Mouse (Mus musculus) adrenal gland, adult (tissue): ENCODE results near the gene Vwa7.
"Not testable (repeated sequence)": the region's sequence is repeated elsewhere in the genome, so short reads cannot be mapped to it uniquely, and the experiment has no call there.

Experiments
- DNase-seq, 2 experiments: peaks; one replicate each; pipeline ENCODE4 v3.0.0; 2022 to 2023; ENCODE audit warnings: low spot score in 1 of 2; ENCODE audit not compliant: inconsistent age in 2 of 2

Vwa7 gene

DNA sequence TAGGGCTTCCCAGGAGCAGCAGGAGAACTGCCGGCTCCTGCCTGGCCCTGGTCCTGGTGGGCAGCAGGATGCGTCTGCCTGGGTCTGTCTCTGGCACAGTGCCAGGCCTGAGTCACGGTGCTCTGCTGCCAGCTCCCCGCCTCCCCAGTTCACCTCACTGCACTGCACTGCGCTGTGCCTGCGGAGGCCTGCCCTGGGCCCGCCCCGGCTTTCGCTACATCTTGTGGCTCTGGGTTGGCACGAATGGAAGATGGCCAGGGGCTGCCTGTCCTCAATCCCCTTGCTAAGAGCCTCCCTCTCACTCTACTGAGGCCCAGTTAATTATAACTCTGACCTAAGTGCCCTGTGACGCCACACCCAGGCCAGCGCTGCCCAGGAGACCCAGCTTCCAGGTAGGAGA, at the start of gene Vwa7:
Vwa7 (plus strand) TSS at position 204 of the 400 bp plus-strand sequence.
- DNase-seq = peak; percentile 64 to 74

DNA sequence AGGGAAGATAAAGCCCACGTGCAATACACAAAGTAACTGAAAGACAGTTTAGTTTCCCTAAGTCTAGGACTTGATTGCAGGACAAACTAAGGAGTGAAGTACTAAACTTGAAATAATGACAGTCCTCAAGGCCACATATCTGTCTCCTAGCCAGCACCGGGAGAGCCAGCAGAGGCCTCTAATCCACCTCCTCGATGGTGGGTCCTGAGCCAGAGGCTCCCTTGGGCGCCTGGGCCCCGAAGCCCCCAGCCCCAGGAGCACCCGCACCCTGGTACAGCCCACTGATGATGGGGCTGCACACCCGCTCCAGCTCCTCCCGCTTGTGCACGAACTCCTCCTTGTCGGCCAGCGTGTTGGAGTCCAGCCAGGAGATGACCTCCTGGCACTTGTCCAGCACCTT, 46.6 kb upstream of the Vwa7 start, which contains the start of gene Gm20481:
Gm20481 (plus strand) TSS at position 91 of the 400 bp plus-strand sequence.
- peak; percentile 55 to 88 for DNase-seq

DNA sequence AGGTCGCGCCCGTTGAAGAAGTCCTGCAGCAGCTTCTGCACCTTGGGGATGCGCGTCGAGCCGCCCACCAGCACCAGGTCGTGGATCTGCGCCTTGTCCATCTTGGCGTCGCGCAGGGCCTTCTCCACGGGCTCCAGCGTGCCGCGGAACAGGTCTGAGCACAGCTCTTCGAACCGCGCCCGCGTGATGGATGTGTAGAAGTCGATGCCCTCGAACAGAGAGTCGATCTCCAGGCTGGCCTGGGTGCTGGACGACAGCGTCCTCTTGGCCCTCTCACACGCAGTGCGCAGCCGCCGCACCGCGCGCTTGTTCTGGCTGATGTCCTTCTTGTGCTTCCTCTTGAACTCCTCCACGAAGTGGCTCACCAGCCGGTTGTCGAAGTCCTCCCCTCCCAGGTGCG, 45.5 kb upstream of the Vwa7 start:
- DNase-seq = peak in 1 of 2 experiments; percentile 31

DNA sequence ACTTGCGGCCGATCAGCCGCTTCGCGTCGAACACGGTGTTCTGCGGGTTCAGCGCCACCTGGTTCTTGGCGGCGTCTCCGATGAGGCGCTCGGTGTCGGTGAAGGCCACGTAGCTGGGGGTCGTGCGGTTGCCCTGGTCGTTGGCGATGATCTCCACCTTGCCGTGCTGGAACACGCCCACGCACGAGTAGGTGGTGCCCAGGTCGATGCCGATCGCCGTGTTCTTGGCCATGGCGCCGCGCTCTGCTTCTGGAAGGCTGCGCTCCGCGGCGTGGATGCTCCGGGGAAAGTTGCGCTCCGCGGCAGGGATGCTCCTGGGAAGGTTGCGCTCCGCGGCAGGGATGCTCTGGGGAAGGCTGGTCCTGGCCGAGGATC, 44.7 kb upstream of the Vwa7 start:
- DNase-seq = not testable (repeated sequence)

DNA sequence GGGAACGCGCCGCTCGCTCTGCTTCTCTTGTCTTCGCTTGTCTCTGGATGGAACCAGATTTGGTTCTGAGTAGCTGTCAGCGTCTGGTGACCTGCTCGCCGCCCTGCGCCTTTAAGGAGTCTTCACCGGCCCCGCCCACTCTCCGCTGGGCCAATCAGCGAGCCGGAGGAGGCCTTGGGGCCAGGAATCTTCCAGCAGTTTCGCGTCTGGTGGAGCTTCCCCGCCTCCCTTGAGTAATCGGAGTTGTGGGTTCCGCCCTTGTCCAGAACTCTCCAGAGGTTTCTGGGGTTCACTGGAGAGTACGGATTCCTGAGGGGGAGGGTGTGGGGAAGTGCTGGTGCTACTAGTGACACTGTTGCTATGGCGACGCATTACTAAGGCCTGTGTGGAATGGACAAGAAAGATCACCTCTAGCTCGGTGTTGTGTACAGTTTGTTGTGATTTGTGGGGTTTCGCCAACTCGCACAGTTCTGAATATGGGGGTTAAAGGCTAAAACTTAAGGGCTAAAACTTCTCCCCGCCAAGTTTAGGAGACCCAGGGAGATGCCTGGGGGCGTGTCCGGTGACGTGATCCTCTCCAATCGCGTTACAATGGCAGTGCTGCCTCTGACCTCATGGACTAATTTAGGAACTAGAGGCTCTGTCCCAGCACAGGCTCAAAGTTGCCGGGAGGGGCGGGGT, 44.2 kb upstream of the Vwa7 start, which contains the start of the genes Hspa1a and Hspa1l:
Hspa1a (minus strand) TSS at position 88 of the 681 bp plus-strand sequence.
Hspa1l (plus strand) TSS at position 635 of the 681 bp plus-strand sequence.
- DNase-seq = peak; percentile 92 to 97

DNA sequence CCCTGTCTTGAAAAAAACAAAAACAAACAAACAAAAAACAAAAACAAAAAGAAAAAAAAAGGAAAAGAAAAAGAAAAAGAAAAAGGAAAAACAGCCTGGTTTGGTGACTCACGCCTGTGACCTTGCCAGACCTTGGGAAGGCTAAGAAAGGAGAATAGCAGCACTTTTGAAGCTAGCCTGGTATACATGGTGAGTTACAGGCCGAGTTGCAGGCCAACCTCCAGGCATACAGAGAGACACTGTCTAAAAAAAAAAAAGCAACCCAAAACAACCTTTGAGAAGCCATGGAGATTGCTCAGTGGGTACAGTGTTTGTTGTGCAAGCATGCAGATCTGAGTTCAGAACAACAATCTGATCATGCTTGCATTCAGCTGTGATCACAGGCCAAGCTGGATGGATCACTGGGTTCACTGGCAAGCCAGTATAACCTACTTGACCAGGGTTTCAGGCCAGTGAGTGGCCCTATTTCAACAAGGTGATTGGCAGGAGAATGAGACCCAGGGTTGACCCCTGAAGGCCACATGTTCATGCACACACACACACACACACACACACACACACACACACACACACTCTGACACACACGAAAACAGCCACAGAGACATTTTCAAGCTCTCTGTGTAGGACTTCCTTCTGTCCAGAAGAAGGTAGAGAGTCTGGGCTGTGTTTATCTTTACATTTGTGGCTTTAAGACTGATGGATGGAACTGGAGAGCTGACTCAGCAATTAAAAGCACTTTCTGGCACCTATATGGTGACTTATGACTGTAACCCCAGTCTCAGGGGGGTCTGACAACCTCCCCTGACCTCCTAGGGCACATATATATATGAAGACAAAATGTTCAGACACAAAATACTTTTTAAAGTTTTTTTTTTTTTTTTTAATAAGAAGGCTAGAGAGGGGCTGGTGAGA, 40.5 kb upstream of the Vwa7 start:
- peak in 1 of 2 experiments; percentile 84 for DNase-seq

DNA sequence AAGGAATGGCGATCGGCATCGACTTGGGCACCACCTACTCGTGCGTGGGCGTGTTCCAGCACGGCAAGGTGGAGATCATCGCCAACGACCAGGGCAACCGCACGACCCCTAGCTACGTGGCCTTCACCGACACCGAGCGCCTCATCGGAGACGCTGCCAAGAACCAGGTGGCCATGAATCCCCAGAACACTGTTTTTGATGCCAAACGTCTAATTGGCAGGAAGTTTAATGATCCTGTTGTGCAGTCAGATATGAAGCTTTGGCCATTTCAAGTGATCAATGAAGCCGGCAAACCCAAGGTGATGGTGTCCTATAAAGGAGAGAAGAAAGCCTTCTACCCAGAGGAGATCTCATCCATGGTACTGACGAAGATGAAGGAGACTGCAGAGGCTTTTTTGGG, 39.4 kb upstream of the Vwa7 start:
- DNase-seq = peak in 1 of 2 experiments; percentile 41

DNA sequence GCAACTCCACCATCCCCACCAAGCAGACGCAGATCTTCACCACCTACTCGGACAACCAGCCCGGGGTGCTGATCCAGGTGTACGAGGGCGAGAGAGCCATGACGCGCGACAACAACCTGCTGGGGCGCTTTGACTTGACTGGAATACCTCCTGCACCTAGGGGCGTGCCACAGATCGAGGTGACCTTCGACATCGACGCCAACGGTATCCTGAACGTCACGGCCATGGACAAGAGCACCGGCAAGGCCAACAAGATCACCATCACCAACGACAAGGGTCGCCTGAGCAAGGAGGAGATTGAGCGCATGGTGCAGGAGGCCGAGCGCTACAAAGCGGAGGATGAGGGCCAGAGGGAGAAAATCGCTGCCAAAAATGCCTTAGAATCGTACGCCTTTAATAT, 38.1 kb upstream of the Vwa7 start:
- no peak for DNase-seq

DNA sequence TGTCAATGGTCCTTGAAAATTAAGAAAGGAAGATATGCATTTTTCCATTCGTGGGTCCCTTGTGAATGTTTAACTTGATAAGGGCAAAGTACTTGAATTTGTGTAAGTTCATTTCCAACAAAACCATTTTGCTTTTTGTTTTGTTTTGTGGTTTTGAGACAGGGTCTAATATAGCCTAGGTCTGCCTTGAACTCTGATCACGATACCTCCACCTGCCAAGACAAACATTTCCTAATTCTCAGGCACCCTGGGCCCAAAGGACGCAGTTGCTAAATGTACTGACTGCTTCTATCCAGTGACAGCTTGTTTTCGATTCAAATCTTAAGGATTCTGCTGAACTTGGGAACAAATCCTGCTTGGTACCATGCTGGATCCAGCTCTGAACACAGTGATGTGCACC, 36.7 kb upstream of the Vwa7 start:
- DNase-seq = peak in 1 of 2 experiments; percentile 49

DNA sequence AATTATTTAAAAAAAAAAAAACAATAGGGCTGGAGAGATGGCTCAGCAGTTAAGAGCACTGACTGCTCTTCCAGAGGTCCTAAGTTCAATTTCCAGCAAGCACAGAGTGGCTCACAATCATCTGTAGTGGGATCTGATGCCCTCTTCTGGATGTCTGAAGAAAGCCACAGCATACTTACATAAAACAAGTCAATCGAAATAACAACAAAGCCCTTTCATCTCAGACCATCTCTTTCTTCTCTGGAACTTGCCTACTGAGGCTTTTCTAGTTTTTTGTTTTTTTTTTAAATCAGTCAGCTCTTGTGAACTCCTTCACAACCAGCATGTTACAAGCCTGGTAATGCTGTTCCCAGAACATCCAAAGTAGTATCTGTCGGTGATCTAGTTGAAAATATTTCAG, 35.7 kb upstream of the Vwa7 start:
- peak in 1 of 2 experiments; percentile 80 for DNase-seq

DNA sequence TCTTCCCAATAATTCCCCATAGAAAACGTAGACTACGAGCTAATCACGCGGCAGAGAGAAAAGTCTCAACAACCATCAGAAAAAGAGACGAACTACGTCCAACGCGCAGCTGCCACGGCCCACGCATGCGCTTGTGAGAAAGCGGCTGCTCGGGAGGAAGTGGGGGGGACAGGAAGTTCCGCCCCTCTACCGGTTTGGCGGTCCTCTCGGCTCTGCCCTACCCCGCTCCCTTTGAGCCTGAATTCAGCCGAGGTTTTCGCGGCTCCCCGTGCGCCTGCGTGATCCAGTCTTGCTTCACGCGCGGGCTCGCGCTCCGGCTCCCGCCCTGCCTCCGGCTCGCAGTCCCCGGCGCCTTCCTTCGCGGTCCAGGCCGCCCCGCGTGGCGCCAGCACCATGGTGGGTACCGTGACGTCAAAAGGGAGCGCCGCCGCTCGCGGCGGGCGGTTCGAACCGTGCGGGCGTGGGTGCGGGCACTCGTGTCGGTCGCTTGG, 34.6 kb upstream of the Vwa7 start, which contains the start of gene Lsm2:
Lsm2 (plus strand) TSS at position 173 of the 491 bp plus-strand sequence.
- DNase-seq = peak; percentile 95 to 98

DNA sequence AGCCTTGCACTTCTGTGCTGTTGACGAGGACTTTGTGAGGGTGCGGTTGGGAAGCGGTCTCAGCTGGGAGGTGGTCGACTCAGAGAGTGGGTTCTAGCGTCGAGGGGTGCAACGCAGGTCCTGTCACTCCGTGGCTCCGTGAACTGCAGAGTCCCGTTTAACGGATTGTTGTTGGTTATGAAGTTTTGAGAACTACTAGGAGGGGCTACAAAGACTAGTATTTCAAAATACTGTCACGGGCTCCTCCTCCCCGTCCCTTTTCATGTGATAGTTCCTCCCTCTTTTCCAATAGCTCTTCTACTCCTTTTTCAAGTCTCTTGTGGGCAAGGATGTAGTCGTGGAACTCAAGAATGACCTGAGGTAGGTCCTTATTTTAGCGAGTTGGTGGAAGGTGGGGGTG, 34.1 kb upstream of the Vwa7 start:
- DNase-seq = no peak

DNA sequence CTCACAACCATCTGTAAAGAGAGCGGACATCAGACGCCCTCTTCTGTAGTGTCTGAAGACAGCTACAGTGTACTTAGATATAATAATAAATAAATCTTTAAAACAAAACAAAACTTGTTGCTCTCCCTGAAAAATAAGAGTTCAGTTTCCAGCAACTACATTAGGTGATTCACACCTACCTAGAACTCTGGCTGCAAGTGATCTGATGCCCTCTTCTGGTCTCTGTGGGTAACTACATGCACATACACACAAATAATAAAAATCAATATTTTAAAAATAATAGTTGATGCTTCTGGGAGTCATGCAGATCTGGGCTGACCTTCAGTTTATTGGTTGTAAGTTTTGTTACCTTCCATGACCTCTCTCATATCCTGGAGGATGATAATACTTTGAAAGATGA, 32.2 kb upstream of the Vwa7 start:
- DNase-seq = peak in 1 of 2 experiments; percentile 70

DNA sequence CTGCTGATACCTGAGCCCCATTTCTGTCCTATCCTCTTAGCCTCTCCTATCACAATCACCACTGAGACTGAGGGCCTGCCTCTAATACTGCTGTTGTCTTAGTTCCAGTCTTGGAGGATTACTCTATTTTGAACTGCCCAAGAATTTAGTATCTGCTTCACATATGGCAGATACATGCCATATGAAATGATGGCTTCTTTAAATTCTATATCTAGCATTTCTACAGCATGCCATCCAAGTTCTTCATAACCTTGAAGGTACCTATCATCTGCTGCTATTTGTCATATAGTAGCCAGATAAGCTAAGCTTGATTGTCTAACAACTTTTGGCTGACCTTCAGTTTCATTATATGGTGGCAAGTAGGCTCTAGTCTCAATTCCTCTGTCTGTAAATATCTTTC, 21.6 kb upstream of the Vwa7 start:
- DNase-seq = no peak

DNA sequence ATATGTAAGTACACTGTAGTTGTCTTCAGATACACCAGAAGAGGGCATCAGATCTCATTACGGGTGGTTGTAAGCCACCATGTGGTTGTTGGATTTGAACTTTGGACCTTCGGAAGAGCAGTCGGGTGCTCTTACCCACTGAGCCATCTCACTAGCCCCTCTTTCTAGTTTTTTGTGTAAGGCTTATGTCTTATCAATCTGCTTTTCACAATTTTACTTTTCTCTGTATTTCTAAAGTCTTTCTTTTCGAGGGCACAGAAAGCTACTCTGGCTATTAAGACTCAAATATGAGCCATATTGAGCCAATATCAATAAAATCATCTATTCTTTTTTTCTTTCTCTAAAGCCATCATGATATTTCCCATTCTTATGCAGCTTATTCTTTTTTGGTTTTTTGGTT, 21.2 kb upstream of the Vwa7 start:
- not testable (repeated sequence) for DNase-seq

DNA sequence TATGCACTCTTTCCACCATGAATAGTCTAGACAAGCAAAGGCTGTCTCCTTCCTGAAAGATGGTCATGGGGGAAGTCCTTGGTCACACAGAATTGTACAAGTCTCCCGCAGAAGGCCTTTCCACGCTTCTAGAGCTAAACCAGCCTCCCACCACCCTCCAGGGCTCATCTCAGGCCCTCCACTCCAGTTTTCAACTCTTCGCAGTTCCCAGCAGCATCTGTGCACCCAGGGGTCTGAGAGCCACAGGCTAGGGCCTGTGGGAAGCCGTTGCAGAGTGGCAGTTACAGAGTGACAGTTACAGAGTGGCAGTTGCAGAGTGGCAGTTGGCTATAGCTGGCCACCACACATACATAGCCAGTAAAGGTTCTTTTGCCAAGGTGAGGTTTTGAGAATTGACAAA, 20.5 kb upstream of the Vwa7 start:
- DNase-seq = not testable (repeated sequence)

DNA sequence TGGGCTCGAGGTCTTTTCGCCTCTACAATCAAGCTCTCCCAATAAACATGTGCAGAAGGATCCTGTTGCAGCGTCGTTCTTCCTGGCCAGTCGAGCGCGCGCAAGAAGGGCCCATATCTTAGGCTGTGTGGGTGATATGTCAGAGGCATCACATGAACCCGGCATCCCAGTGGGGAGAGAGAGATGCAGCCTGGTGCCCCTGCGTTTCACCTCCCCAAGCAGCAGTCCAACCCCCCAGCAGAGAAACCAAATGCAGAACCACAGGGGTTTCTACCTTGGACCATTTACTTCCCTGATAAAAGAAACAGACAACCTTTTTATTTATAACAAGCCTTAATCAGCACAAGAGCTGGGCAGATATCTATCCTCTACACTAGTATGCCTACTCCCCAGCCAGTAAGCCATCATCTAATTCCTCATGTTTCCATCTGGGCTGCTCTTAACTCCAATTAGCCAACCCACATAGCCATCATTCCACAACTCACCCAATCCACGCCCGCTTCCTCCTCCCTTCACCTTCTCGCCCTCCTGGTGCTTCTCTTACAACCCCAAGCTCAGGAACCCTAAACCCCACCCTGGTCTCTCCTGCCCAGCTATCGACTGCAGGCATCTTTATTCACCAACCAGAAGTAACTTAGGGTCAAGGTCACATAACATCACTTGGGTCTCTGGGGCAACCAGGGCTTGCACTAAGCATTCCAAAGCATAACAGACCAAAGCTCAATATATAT, 19.8 kb upstream of the Vwa7 start:
- DNase-seq = no peak

DNA sequence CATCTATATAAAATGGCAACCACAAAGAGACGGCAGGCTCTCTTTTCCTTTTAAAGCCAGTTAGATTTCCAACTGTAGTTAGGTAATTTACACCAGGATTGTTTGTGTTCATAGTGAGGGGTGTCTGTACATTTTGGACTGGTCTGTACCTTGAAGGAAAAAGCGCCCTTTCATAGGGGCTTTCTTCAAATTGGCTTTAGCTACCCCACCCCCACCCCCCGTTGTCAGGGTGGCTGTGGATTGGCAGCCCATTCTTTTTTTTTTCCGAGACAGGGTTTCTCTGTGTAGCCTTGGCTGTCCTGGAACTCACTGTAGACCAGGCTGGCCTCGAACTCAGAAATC, 19.3 kb upstream of the Vwa7 start:
- no peak for DNase-seq

DNA sequence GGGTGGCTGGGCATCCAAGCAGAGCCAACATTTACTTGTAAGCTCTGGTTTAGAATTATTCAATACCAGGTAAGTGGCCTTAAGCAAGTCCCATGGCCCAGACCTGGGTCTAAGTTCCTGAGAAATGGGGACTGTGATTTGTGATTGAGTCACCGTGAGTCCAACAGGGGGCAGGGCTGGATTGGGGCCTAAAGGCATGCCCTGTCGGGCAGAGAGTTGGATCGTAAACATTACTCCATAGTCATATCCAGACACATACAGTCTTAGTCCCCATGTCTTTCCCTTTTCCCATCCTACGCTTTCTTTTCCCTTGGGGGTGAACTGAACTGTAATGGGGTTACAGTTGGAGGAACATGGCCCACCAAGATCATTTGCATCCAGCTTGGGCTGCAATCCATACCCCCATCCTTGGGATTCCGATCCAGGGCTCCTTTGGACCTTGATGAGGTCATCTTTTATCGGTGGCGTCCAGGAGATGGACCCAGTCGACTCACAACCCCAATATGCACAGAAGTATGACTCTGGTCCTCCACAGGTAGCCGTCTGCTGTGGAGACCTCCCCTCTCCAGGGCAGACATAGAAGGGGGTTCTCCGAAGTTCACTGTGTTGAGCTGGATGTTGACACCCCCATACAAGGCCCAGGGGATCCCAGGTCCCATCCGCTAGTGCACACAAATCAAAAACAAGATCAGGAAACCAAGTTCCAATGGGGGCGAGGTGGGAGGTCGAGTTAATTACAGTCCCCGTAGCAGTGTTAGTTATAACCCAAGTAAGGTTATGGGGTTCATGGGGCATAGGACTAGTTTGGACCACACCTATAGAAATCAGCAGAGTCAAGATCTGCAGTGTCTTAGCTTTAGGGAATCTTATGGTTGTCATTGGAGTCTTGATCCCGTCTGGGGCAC, 17.6 kb upstream of the Vwa7 start:
- DNase-seq = no peak
